Mouse (Mus musculus) neural tube, embryonic 14.5 days (tissue): ENCODE results near the gene Acox2. TPM values are rescaled to one million over a fixed set of nuclear protein-coding genes. Genes with fewer than 3 reads are reported as not detected.
"Not testable (repeated sequence)": the region's sequence is repeated elsewhere in the genome, so short reads cannot be mapped to it uniquely, and the experiment has no call there.

Source experiments
- ATAC-seq: fragments of 200-750 bp; cut with Nextera tagmentation; 2 replicates; pipeline ENCODE4 v1.8.0; 2017; ENCODE audit warnings: low read depth, mild to moderate bottlenecking, moderate TSS enrichment, moderate library complexity
- H3K27ac ChIP-seq: fragments of 300-500 bp; sonication (generic); 2 replicates; pipeline ENCODE4 v1.5.1; 2014; ENCODE audit warnings: low read depth, mild to moderate bottlenecking, control low read depth, low read length, moderate library complexity, mixed read lengths
- H3K27me3 ChIP-seq: fragments of 300-500 bp; sonication (generic); 2 replicates; pipeline ENCODE4 v1.6.1; 2014; ENCODE audit warnings: low read length; ENCODE audit not compliant: control insufficient read depth, insufficient read depth
- H3K36me3 ChIP-seq: fragments of 300-500 bp; sonication (generic); 2 replicates; pipeline ENCODE4 v1.6.1; 2014; ENCODE audit warnings: low read length, mixed read lengths; ENCODE audit not compliant: control insufficient read depth, insufficient read depth
- H3K4me1 ChIP-seq: fragments of 300-500 bp; sonication (generic); 2 replicates; pipeline ENCODE4 v1.6.1; 2014; ENCODE audit warnings: low read length; ENCODE audit not compliant: control insufficient read depth, insufficient read depth
- H3K4me2 ChIP-seq: fragments of 300-500 bp; sonication (generic); 2 replicates; pipeline ENCODE4 v1.6.1; 2014; ENCODE audit warnings: mild to moderate bottlenecking, low read depth, low read length, control low read depth
- H3K4me3 ChIP-seq: fragments of 300-500 bp; sonication (generic); 2 replicates; pipeline ENCODE4 v1.5.1; 2014; ENCODE audit warnings: low read depth, low read length, control low read depth, mixed read lengths
- H3K9ac ChIP-seq: fragments of 300-500 bp; sonication (generic); replicated peaks from 2 replicates; pipeline ENCODE4 v1.6.1; 2014; ENCODE audit warnings: low read depth, mild to moderate bottlenecking, control low read depth, low read length, mixed read lengths
- H3K9me3 ChIP-seq: fragments of 300-500 bp; sonication (generic); 2 replicates; pipeline ENCODE4 v1.6.1; 2016; ENCODE audit warnings: low read length; ENCODE audit not compliant: control insufficient read depth
- WGBS: fragments of 180-500 bp; shearing (Covaris S2); extraction: QIAGEN DNeasy Blood & Tissue Kit; methylation state at CpG from one replicate; pipeline ENCODE4 v1.1.7; 2014; 5-methylcytosine and 5-hydroxymethylcytosine counted together
- polyA plus RNA-seq: library from polyadenylated mRNA; unstranded; fragments of >200 nt; fragmentation: Nextera tagmentation; extraction: Ambion mirVana; gene quantifications from 2 replicates; pipeline ENCODE4 v1.2.1, GENCODE M21; 2014

Acox2 gene
- polyA plus RNA-seq, 1 experiment from 2014 or later, result not detected

DNA sequence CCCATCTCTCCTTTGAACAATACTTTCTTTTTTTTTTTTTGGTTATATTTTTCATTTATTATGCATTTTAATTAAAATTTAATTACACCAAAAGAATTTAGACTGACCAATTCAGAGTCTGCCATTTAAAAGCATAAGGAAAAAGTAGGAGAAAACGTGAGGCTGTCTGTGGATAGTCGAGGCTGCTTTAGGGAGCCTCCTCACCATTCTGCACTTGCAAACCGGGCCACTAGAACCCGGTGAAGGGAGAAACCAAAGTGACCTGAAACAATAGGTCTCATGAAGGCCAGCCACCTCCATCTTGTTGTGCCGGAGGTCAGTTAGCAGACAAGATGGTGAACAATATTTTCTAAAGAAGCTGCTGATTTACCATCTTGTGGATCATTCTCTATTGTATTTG is 27.4 kb upstream of the Acox2 start:
- H3K27ac ChIP-seq, H3K9me3 ChIP-seq, H3K4me3 ChIP-seq, H3K36me3 ChIP-seq, ATAC-seq, H3K9ac ChIP-seq, H3K27me3 ChIP-seq, H3K4me2 ChIP-seq, H3K4me1 ChIP-seq: not testable (repeated sequence)
- 81% methylated on average over 5 of the region's 5 CpGs for WGBS

DNA sequence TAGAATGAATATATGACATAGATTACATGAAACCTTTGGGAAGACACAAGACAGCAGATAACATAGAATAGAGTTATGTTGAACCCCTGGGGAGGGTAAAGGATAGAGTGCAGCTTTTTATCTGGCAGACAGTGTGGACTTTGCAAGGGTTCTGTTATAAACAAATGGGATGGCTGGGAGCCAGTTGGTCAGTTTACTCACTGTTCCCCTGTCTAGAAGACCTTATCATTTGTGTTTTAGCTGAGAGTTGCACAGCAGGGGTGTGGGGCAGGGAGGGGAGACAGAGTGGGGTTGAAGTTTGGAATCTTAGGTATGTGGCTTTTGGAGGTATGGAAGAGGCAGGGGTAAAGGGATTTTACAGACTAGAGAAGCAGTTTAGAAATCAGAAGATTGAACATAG is 24.6 kb upstream of the Acox2 start:
- Histone ChIP-seq H3K4me2 (no peak overlapping the region), H3K9me3 (no peaks in the 10 kb centered on the region), H3K4me3 (no peak overlapping the region), H3K27ac (no peak overlapping the region), H3K4me1 (no peaks in the 10 kb centered on the region), H3K27me3 (no peaks in the 10 kb centered on the region), H3K9ac (no peak overlapping the region), H3K36me3 (no peaks in the 10 kb centered on the region)
- no peak for ATAC-seq

DNA sequence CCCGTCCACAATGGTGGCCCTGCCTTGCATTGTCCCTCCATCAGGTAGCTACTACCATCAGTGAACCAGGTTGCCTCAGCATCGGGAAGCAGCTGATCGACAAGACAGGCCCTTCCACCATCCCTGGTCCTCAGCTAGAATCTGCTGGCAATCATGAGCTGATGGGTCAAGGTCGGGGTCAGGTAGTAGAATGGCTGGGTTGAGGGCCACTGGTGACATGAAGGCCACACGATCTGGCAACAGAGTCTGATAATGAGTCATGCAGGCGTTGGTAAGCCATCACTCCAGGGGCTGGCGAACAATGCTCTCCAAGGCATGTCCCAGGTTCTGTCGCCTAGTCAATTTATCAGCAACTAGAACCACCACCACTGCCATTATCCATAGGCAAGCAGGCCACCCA is 12.1 kb upstream of the Acox2 start:
- H3K4me3 ChIP-seq, H3K27ac ChIP-seq, H3K27me3 ChIP-seq, H3K4me1 ChIP-seq, ATAC-seq, H3K9ac ChIP-seq, H3K36me3 ChIP-seq, H3K9me3 ChIP-seq, H3K4me2 ChIP-seq: not testable (repeated sequence)
- 92% methylated on average over 8 of the region's 8 CpGs for WGBS

DNA sequence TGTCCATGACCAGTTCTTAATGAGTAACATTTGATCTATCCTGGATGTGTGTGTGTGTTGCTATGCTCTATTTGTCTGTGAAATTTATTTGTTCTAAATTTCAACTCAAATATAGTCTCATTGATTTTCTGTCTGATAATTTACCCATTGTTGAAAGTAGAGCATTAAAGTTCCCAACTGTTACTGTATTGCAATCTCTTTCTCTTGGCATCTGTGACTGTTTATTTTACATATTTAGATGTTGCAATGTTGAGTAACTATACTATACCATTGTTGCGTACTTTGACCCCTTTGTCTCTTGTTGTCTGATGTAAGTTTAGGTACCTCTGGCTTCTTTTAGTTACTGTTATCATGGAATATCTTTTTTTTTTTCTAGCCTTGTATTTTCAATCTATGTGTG is 5.2 kb upstream of the Acox2 start:
- H3K36me3 ChIP-seq, result no peaks in the 10 kb centered on the region
- no peak overlapping the region for H3K4me3 ChIP-seq
- H3K9ac ChIP-seq, result no peak overlapping the region
- H3K27me3 ChIP-seq, result no peaks in the 10 kb centered on the region
- no peaks in the 10 kb centered on the region for H3K4me1 ChIP-seq
- H3K27ac ChIP-seq, result no peak overlapping the region
- no peak for ATAC-seq
- no peaks in the 10 kb centered on the region for H3K9me3 ChIP-seq
- 96% methylated on average over 1 of the region's 1 CpGs for WGBS
- no peak overlapping the region for H3K4me2 ChIP-seq

DNA sequence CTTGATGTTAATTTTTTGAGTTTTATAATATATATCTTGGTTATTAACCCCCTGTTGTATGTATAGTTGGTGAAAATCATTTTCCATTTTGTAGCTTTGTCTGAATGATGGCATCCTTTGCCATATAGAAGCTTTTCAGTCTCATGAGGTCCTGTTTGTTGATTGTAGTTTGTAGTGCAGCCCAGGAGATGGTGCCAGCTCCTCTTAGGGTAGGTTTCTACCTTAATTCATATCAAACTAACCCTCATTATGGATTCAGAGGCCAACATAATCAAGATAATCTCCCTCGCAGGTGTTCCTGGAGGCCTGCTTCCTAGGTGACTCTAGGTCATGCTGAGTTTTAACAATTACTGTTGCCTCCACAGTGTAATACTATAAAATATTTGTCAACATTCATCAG is 3.1 kb upstream of the Acox2 start:
- Histone ChIP-seq H3K27ac (no peak overlapping the region), H3K4me2 (no peak overlapping the region), H3K36me3 (no peaks in the 10 kb centered on the region), H3K4me1 (no peaks in the 10 kb centered on the region), H3K9ac (no peak overlapping the region), H3K9me3 (no peaks in the 10 kb centered on the region), H3K27me3 (no peaks in the 10 kb centered on the region), H3K4me3 (no peak overlapping the region)
- WGBS, result 59% methylated on average over 1 of the region's 1 CpGs
- no peak for ATAC-seq

DNA sequence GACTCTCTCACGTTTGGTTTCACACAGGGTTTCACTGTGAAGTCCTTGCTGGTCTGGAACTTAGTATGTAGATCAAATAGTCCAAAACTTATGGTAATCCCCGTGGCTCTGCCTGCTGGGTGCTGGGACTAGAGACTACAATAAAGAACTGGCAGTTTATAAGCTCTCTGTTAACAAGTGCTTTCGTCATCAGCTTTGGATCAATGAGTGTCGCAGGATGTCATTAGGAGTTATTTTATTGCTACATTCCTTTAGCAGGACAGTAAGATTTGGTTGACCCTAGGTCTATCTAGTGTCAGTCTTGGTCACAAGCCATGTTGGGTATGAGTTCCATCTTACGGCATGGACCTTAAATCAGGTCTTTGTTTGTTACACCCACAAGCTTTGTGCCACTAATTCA is 1.1 kb upstream of the Acox2 start:
- Histone ChIP-seq H3K9me3 (no peaks in the 10 kb centered on the region), H3K27me3 (no peaks in the 10 kb centered on the region), H3K27ac (no peak overlapping the region), H3K4me3 (no peak overlapping the region), H3K4me2 (no peak overlapping the region), H3K4me1 (no peaks in the 10 kb centered on the region), H3K9ac (no peak overlapping the region), H3K36me3 (no peaks in the 10 kb centered on the region)
- 74% methylated on average over 5 of the region's 5 CpGs for WGBS
- no peak for ATAC-seq

DNA sequence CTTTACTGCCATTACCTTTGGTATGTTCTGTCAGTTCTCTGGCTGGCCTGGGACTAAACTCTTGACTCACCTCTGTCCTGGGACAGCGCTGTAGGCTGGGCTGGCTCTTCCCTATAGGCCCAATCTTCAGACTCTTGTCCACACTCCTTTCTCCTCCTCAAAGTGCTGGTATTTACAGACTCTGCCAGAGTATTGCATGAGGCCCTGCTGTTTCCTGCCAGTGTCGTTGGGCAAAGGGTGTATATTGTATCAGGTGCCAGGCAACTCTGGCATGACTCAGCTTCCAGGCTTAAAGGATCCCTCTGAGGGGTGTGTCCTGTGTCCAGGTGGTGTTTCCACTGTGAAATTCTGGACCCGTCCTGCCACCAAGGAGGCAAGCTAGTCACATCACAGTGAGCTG is 401 bp downstream of the Acox2 start:
- ATAC-seq, result no peak
- Histone ChIP-seq H3K4me2 (no peak overlapping the region), H3K36me3 (no peaks in the 10 kb centered on the region), H3K9ac (no peak overlapping the region), H3K9me3 (no peaks in the 10 kb centered on the region), H3K4me3 (no peak overlapping the region), H3K27ac (no peak overlapping the region), H3K27me3 (no peaks in the 10 kb centered on the region), H3K4me1 (no peaks in the 10 kb centered on the region)
- 80% methylated on average over 3 of the region's 3 CpGs for WGBS

DNA sequence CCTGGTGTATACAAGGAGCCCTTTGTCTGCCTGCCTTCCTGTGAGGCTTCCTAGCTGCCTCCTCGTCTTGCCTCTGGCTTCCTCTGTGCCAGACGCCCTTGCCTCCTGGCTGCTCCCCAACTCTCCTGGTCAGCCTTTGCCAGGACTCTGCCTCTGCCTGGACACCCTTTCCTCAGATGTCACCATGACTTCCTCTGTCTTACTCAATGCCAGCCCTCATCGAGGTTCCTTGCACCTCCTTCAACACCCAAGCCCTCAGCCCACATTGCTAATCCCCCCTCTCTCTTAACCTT is 872 bp downstream of the Acox2 start:
- H3K36me3 ChIP-seq, result no peaks in the 10 kb centered on the region
- 52% methylated on average over 3 of the region's 3 CpGs for WGBS
- no peak overlapping the region for H3K4me3 ChIP-seq
- H3K4me2 ChIP-seq, result no peak overlapping the region
- H3K9me3 ChIP-seq, result no peaks in the 10 kb centered on the region
- ATAC-seq, result no peak; the same call in 1 of the 2 replicates
- H3K9ac ChIP-seq, result no peak overlapping the region
- H3K27me3 ChIP-seq, result no peaks in the 10 kb centered on the region
- no peak overlapping the region for H3K27ac ChIP-seq
- H3K4me1 ChIP-seq, result no peaks in the 10 kb centered on the region

DNA sequence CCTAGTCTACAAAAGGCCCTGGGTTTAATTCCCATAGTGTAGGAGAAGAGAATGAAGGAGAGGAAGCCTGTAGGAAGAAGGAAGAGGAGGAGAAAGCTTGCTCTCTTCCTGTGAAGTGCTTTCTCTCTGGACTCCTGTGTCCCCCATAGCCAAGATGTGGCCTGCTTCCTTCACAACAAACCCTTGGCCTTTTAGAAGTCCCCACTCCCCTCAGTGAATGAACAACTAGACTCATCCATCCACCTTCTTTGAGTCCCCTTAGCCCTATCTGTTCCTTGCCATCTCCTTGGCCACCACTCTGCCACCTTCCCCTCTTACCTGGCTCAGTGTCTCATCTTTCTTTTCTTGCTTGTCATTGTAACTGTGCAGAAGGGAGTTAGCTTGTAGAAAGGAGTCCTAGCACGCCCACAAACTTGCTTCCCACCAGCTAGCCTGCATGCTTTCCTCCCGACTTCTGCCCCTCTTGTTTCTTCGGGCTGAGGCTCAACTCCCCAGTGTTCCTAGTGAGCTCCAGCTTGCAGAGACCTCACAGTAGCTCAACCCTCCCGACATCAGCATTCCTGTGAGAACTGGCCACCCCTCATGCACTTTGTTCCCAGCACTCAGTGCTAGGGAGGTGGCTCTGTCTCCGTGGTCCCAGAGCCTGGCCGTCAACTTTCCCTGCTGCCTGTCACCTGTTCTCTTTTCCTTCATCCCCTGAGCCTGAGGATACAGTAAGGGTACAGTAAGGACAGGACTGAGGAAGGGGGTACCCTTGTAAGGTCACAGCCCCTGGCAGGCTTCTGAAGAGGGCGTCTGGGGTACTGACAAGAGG is 1.4 kb downstream of the Acox2 start:
- Histone ChIP-seq H3K9me3 (no peaks in the 10 kb centered on the region), H3K36me3 (no peaks in the 10 kb centered on the region), H3K4me1 (no peaks in the 10 kb centered on the region), H3K27ac (no peak overlapping the region), H3K27me3 (no peaks in the 10 kb centered on the region), H3K4me2 (no peak overlapping the region), H3K9ac (no peak overlapping the region), H3K4me3 (no peak overlapping the region)
- no peak for ATAC-seq
- WGBS, result 54% methylated on average over 7 of the region's 7 CpGs
